Mouse (Mus musculus): ENCODE measurements around the gene Cnn3.

Cnn3 gene

DNA sequence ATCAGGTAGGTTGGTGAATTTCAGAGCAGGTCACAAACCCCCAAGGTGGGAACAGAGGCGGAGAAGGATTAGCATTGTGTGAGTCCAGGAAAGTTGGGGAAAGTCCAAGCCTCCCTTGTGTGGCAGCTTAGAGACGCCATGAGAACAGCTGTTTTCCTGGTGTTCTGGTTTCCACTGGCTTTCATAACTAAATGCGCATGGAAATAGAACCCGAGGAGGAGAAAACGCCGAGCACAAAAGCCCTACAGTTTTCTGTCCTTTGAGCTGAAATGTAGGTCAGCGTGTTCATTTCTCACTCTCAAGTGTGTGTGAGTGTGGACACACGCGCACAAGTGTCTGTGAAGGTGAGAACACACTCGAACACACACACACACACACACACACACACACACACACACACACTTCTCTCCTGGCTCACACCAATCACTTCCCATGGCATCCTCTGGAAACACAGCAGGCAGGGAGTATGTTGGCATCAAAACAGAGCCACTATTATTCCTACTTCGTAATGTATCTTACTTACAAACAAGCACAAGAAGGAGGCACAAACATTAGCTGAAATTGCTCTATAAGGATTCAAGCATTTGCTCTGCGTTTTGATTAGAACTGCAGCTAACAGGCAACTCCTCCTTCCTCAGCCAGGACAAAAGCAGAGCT, 63.3 kb downstream of the Cnn3 start:
- DNase-seq (ENCODE audit: low read depth, low spot score) = no peak

DNA sequence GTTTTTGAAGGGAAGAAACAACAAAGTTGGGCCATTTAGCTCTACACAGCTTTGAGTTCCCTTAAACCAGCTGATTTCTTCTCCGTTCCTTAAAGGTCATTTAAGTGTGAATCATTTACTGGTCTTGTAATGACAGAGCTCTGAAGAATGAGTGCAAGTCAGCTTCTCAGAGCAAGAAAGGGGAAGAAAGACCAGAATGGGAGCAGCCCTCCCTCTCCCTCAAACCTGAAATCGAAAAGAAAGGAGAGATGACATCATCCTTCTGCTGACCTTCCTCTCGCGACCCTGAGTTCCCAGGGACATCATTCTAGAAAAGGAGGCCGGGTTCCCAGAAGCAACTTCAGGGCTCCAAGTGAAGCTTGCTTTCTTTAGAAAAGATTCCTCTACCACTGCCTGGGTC, 64.6 kb downstream of the Cnn3 start:
- DNase-seq (ENCODE audit: low read depth, low spot score) = no peak

GRCm38 (mm10) chr3:121492026-121492425, 65.7 kb downstream of the Cnn3 start:
- no peak for DNase-seq (ENCODE audit: low read depth, low spot score)

DNA sequence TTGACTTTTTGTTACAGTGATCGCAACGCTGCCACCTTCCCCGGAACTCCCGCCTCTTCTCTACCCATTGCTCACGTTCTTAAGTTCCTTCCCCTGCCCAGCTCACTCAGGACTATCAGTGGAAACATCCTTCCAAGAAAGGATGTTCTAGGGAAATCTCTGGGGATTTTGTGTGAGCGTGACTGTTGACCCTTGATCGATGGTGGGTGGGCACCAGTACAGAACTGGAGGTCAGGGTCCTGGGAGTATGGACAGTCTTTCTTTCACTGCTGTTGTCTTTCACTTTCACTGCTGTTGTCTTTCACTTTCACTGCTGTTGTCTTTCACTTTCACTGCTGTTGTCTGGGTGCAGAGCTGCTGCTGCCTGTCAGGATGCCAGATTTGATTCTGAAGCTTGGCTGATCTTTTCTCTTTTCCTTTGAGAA, 67.7 kb downstream of the Cnn3 start:
- DNase-seq (ENCODE audit: low read depth, low spot score) = no peak

- peak; percentile 78 for DNase-seq (ENCODE audit: low read depth, low spot score)
Measured at GRCm38 (mm10) chr3:121500225-121500624, 73.9 kb downstream of the Cnn3 start.

DNA sequence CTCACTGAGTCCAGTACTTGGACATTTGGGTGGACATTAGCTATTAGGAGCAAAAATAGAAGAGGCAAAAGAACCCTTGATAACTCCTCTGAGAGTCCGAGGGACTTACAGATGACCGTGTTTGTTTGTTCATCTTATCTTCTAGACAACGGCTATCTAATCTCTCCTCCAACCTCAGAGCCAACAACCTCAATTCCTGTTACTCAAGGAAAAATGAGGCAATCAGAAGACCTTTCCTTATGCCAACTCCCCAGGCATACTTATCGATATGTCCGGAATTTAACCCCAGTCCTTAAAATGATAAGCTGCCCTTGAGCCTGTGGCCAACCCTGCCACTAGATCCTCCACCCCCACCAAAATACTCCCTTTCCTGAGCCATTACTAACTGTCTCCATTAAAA, 74.4 kb downstream of the Cnn3 start:
- no peak for DNase-seq (ENCODE audit: low read depth, low spot score)

DNA sequence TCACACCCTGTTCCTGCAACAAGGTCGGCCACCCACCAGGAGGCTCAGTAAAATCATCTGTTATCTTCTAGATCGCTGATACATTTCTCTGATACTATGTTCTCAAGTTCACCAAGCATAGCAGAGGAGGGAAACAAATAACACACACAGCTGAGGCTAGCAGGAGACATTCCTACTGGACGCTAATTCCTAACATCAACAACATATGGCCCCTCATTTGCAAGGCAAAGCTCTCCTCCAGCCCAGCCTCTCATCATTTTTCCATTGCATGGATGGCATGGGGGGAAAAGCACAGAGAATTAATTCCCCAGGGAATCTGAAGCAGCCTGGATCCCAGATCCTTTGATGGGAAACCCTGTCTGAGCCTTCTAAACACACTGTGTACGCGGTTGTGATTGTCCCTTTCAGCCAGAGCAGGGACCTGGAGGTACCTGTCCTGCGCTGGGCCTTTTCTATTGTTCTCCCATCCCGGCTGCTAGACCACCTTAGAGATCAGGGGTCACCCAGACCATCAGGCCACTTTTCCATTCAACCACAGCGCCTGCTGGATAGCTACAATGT, 78.7 kb downstream of the Cnn3 start:
- no peak for DNase-seq (ENCODE audit: low read depth, low spot score)

GRCm38 (mm10) chr3:121506175-121506574, 79.9 kb downstream of the Cnn3 start:
- no peak for DNase-seq (ENCODE audit: low read depth, low spot score)

GRCm38 (mm10) chr3:121506756-121507155, 80.5 kb downstream of the Cnn3 start:
- peak; percentile 81 for DNase-seq (ENCODE audit: low read depth, low spot score)

GRCm38 (mm10) chr3:121507678-121508077, 81.4 kb downstream of the Cnn3 start:
- DNase-seq (ENCODE audit: low read depth, low spot score) = no peak

Data from R1 (cell line).